Mouse (Mus musculus) forebrain, embryonic 10.5 days (tissue): ENCODE results near the gene Fam13a. TPM values are rescaled to one million over a fixed set of nuclear protein-coding genes. Genes with fewer than 3 reads are reported as not detected.

Experiments
- DNase-seq: peaks from one replicate; pipeline ENCODE4 v3.0.0-alpha.2; 2017; ENCODE audit warnings: low spot score; ENCODE audit errors: extremely low spot score
- H3K27ac ChIP-seq: fragments of 300-500 bp; sonication (generic); 2 replicates; pipeline ENCODE4 v1.5.1; 2016; ENCODE audit warnings: mild to moderate bottlenecking
- H3K27me3 ChIP-seq: fragments of 300-500 bp; sonication (generic); 2 replicates; pipeline ENCODE4 v1.6.1; 2016; ENCODE audit warnings: mild to moderate bottlenecking; ENCODE audit not compliant: poor library complexity, severe bottlenecking
- H3K36me3 ChIP-seq: fragments of 300-500 bp; sonication (generic); replicated peaks from 2 replicates; pipeline ENCODE4 v1.6.1; 2016; ENCODE audit warnings: mild to moderate bottlenecking, moderate library complexity
- H3K4me1 ChIP-seq: fragments of 300-500 bp; sonication (generic); 2 replicates; pipeline ENCODE4 v1.6.1; 2016
- H3K4me3 ChIP-seq: fragments of 300-500 bp; sonication (generic); 2 replicates; pipeline ENCODE4 v1.5.1; 2016; ENCODE audit warnings: mild to moderate bottlenecking, moderate library complexity
- H3K9me3 ChIP-seq: fragments of 300-500 bp; sonication (generic); 2 replicates; pipeline ENCODE4 v1.6.1; 2016; ENCODE audit warnings: mild to moderate bottlenecking, moderate library complexity
- WGBS: fragments of 180-500 bp; shearing (Covaris S2); methylation state at CpG from one replicate; pipeline ENCODE4 v1.1.7; 2016; 5-methylcytosine and 5-hydroxymethylcytosine counted together
- polyA plus RNA-seq: library from polyadenylated mRNA; unstranded; fragments of >200 nt; fragmentation: Nextera tagmentation; extraction: Ambion mirVana; gene quantifications from 2 replicates; pipeline ENCODE4 v1.2.1, GENCODE M21; 2016

Fam13a gene
- polyA plus RNA-seq, 1 experiment from 2014 or later = 2.9 TPM

- no peak overlapping the region for H3K27ac ChIP-seq
- no peaks in the 10 kb centered on the region for H3K27me3 ChIP-seq
These were observed 129.4 kb downstream of the Fam13a start for GRCm38 (mm10) chr6:58894994-58895393.

GRCm38 (mm10) chr6:58893307-58893706, 131.0 kb downstream of the Fam13a start:
- WGBS = 89% methylated on average over 6 of the region's 6 CpGs

More at GRCm38 (mm10) chr6:58894994-58895393, 129.4 kb downstream of the Fam13a start:
- 66% methylated on average over 4 of the region's 4 CpGs for WGBS
- no peak for DNase-seq
- Histone ChIP-seq H3K4me3 (no peak overlapping the region), H3K4me1 (no peaks in the 10 kb centered on the region), H3K36me3 (peaks cover 2% of the 10 kb centered on the region), H3K9me3 (no peaks in the 10 kb centered on the region)

GRCm38 (mm10) chr6:58889917-58890316, 134.4 kb downstream of the Fam13a start:
- Histone ChIP-seq H3K4me1 (no peaks in the 10 kb centered on the region), H3K36me3 (peaks cover 3% of the 10 kb centered on the region), H3K27me3 (no peaks in the 10 kb centered on the region), H3K27ac (no peak overlapping the region), H3K9me3 (no peaks in the 10 kb centered on the region), H3K4me3 (no peak overlapping the region)
- 91% methylated on average over 3 of the region's 3 CpGs for WGBS
- DNase-seq = no peak

More at GRCm38 (mm10) chr6:58893307-58893706, 131.0 kb downstream of the Fam13a start:
- Histone ChIP-seq H3K36me3 (peaks cover 3% of the 10 kb centered on the region), H3K27me3 (no peaks in the 10 kb centered on the region), H3K27ac (no peak overlapping the region), H3K4me1 (no peaks in the 10 kb centered on the region), H3K9me3 (no peaks in the 10 kb centered on the region), H3K4me3 (no peak overlapping the region)
- no peak for DNase-seq

- no peak for DNase-seq
- WGBS = 85% methylated on average over 6 of the region's 6 CpGs
- Histone ChIP-seq H3K9me3 (no peaks in the 10 kb centered on the region), H3K27me3 (no peaks in the 10 kb centered on the region), H3K4me3 (no peak overlapping the region), H3K4me1 (no peaks in the 10 kb centered on the region), H3K27ac (no peak overlapping the region), H3K36me3 (peaks cover 14% of the 10 kb centered on the region)
These were observed 142.1 kb downstream of the Fam13a start for GRCm38 (mm10) chr6:58882271-58882670.

Other genes with a start within 250 kb of the Fam13a start
- gene Herc3, start 193.1 kb downstream of the Fam13a start, polyA plus RNA-seq = 7.0 and 7.5 TPM in 2 replicates
- 4.3 and 4.8 TPM in 2 replicates for gene Nap1l5, start 117.5 kb downstream of the Fam13a start, polyA plus RNA-seq
- gene Tigd2, start 184.3 kb upstream of the Fam13a start, polyA plus RNA-seq = 9.3 and 10.1 TPM in 2 replicates